Mouse (Mus musculus): ENCODE results near the gene 4930412O13Rik. TPM values are rescaled to one million over a fixed set of nuclear protein-coding genes. Genes with fewer than 3 reads are reported as not detected.

4930412O13Rik gene
- total and polyA plus RNA-seq, 3 experiments = 0.28 TPM; not detected in 2

DNA sequence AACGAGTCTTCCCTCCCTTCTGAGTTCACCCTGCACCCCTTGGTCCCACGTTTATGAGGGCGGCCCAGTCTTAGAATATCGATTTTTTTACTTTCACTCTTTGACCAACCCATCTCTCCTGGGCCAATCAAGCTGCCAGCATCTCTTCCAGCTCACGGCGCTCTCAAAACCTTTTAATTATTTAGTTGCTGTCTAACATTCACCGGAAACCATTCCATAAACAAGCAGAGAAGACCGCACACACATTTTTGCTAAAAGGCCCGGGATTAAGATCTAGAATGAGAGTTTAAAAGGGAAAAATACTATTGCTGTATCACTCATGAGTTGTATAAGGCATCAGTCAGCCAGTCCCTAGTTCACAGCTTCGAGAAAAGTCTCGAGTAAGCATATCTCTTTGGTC is 781 bp upstream of the 4930412O13Rik start:
- H3K4me3 ChIP-seq (ENCODE audit: control insufficient read depth in 1 of 2, insufficient read depth in 1 of 2, low read depth in 2 of 2, low read length in 2 of 2) = peak overlapping the region; percentile 11 to 16; a peak in 1 of 4 replicates
- TF ChIP-seq MAFK (IDR thresholded peaks at IDR 0.05; ENCODE audit: borderline replicate concordance, low read depth, low read length) = no peak
- no peak for TF ChIP-seq HCFC1 (IDR thresholded peaks at IDR 0.05; ENCODE audit: low read depth, low read length)
- no peak for TF ChIP-seq TAL1 (IDR thresholded peaks at IDR 0.05; ENCODE audit: low read length)
- TF ChIP-seq CHD2 (IDR thresholded peaks at IDR 0.05; ENCODE audit: low read length) = no peak
- no peak for TF ChIP-seq TCF12 (IDR thresholded peaks at IDR 0.05; ENCODE audit: low read depth, low read length)
- no peak for TF ChIP-seq ZMIZ1 (IDR thresholded peaks at IDR 0.05; ENCODE audit: low read depth, low read length)
- TF ChIP-seq POLR2AphosphoS2 (IDR thresholded peaks at IDR 0.05; ENCODE audit: low read length) = no peak
- TF ChIP-seq BHLHE40 (IDR thresholded peaks at IDR 0.05; ENCODE audit: borderline replicate concordance, low read depth, low read length) = no peak
- TF ChIP-seq GABPA (IDR thresholded peaks at IDR 0.05; ENCODE audit: low read depth, low read length) = no peak
- TF ChIP-seq USF2 (IDR thresholded peaks at IDR 0.05; ENCODE audit: borderline replicate concordance in 1 of 2, insufficient read depth in 1 of 2, low read depth in 1 of 2, low read length in 2 of 2) = no peak
- TF ChIP-seq RAD21 (IDR thresholded peaks at IDR 0.05; ENCODE audit: low read depth, low read length) = no peak
- TF ChIP-seq E2F4 (IDR thresholded peaks at IDR 0.05; ENCODE audit: borderline replicate concordance, low read depth, low read length) = no peak
- TF ChIP-seq SMC3 (IDR thresholded peaks at IDR 0.05; ENCODE audit: low read depth, low read length) = no peak
- no peak overlapping the region for H3K9ac ChIP-seq (ENCODE audit: control insufficient read depth, low read depth, low read length, poor library complexity, severe bottlenecking)
- no peak for DNase-seq (ENCODE audit: low read depth, low spot score)
- no peak overlapping the region for H3K27ac ChIP-seq (ENCODE audit: control insufficient read depth, low read depth, low read length)
- H3K9me3 ChIP-seq (replicated peaks; ENCODE audit: insufficient read depth, low read length) = no peaks in the 10 kb centered on the region
- no peaks in the 10 kb centered on the region; the same call in 1 of the 2 replicates for H3K79me2 ChIP-seq (ENCODE audit: control insufficient read depth, insufficient read depth, low read length, poor library complexity)
- no peaks in the 10 kb centered on the region for H3K27me3 ChIP-seq (ENCODE audit: control insufficient read depth in 1 of 2, insufficient read depth in 2 of 2, low read length in 2 of 2)
- no peaks in the 10 kb centered on the region for H3K36me3 ChIP-seq (ENCODE audit: control insufficient read depth in 1 of 2, insufficient read depth in 2 of 2, low read length in 2 of 2)
- no peaks in the 10 kb centered on the region; a peak in 1 of 4 replicates for H3K4me1 ChIP-seq (ENCODE audit: control insufficient read depth in 1 of 2, insufficient read depth in 2 of 2, low read length in 2 of 2)

DNA sequence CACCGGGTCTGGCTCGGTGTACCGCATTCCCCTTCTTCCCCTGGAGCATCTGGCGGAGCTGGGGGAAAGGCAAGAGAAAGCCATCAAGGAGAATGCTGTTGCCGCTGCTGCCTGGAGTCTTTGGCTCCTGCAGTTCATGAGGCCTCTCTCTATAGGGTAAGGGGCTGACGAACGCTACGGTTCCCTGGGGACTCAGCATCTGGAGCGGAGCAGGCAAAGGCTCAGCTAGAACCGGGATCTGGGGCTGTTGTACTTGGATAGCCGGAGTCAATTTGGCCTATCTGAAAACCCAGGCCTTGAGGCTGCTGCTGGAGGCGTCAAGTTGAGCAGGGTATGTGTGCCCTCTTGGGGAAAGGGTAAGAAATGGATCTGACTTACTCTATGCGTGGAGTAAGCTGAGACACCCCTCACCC is 565 bp downstream of the 4930412O13Rik start:
- Histone ChIP-seq H3K27ac (ENCODE audit: control insufficient read depth, low read depth, low read length) (no peak overlapping the region), H3K27me3 (ENCODE audit: control insufficient read depth in 1 of 2, insufficient read depth in 2 of 2, low read length in 2 of 2) (no peaks in the 10 kb centered on the region), H3K4me3 (ENCODE audit: control insufficient read depth in 1 of 2, insufficient read depth in 1 of 2, low read depth in 2 of 2, low read length in 2 of 2) (no peak overlapping the region), H3K79me2 (ENCODE audit: control insufficient read depth, insufficient read depth, low read length, poor library complexity) (no peaks in the 10 kb centered on the region; the same call in 1 of the 2 replicates), H3K36me3 (ENCODE audit: control insufficient read depth in 1 of 2, insufficient read depth in 2 of 2, low read length in 2 of 2) (no peaks in the 10 kb centered on the region), H3K9ac (ENCODE audit: control insufficient read depth, low read depth, low read length, poor library complexity, severe bottlenecking) (no peak overlapping the region), H3K9me3 (replicated peaks; ENCODE audit: insufficient read depth, low read length) (no peaks in the 10 kb centered on the region), H3K4me1 (ENCODE audit: control insufficient read depth in 1 of 2, insufficient read depth in 2 of 2, low read length in 2 of 2) (no peaks in the 10 kb centered on the region; a peak in 1 of 4 replicates)
- TF ChIP-seq CHD2 (IDR thresholded peaks at IDR 0.05; ENCODE audit: low read length) (no peak), RAD21 (IDR thresholded peaks at IDR 0.05; ENCODE audit: low read depth, low read length) (no peak), POLR2AphosphoS2 (IDR thresholded peaks at IDR 0.05; ENCODE audit: low read length) (no peak)
- no peak for DNase-seq (ENCODE audit: low read depth, low spot score)

DNA sequence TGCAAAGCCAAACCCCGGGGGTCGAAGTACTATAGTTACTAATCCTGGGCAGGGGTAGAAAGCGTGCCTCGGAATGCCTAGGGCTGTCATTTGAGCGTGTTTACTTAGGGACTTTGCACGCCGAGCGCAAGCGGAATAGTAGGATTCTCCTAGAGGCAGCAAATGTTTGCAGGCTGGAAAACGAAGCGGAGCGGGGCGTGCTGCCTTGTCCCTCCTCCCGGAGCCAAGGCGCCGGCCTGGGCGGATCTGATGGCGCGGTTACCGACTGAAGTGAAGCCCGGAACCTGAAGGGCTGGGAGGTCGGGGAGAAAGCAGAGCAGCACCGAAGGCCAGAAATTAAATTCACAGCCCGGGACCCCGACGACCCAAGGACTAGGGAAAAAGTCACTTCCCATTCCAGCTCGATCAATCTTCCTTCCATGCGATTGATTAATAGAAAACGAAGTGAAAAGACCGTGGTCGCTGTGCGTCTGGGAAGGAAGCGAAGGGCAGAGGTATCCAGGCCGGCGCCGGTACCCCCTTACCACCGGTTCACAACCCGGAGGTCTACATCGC is 1.4 kb downstream of the 4930412O13Rik start:
- no peaks in the 10 kb centered on the region; a peak in 1 of 4 replicates for H3K4me1 ChIP-seq (ENCODE audit: control insufficient read depth in 1 of 2, insufficient read depth in 2 of 2, low read length in 2 of 2)
- H3K9me3 ChIP-seq (replicated peaks; ENCODE audit: insufficient read depth, low read length) = no peaks in the 10 kb centered on the region
- no peak overlapping the region for H3K9ac ChIP-seq (ENCODE audit: control insufficient read depth, low read depth, low read length, poor library complexity, severe bottlenecking)
- H3K79me2 ChIP-seq (ENCODE audit: control insufficient read depth, insufficient read depth, low read length, poor library complexity) = no peaks in the 10 kb centered on the region; the same call in 1 of the 2 replicates
- no peak overlapping the region for H3K4me3 ChIP-seq (ENCODE audit: control insufficient read depth in 1 of 2, insufficient read depth in 1 of 2, low read depth in 2 of 2, low read length in 2 of 2)
- H3K36me3 ChIP-seq (ENCODE audit: control insufficient read depth in 1 of 2, insufficient read depth in 2 of 2, low read length in 2 of 2) = no peaks in the 10 kb centered on the region
- DNase-seq (ENCODE audit: low read depth, low spot score) = no peak
- no peaks in the 10 kb centered on the region for H3K27me3 ChIP-seq (ENCODE audit: control insufficient read depth in 1 of 2, insufficient read depth in 2 of 2, low read length in 2 of 2)
- no peak overlapping the region for H3K27ac ChIP-seq (ENCODE audit: control insufficient read depth, low read depth, low read length)
- TF ChIP-seq MXI1 (IDR thresholded peaks at IDR 0.05; ENCODE audit: low read depth, low read length) = no peak
- TF ChIP-seq USF2 (IDR thresholded peaks at IDR 0.05; ENCODE audit: borderline replicate concordance in 1 of 2, insufficient read depth in 1 of 2, low read depth in 1 of 2, low read length in 2 of 2) = no peak
- no peak for TF ChIP-seq CHD1 (IDR thresholded peaks at IDR 0.05; ENCODE audit: low read depth, low read length)
- TF ChIP-seq RCOR1 (IDR thresholded peaks at IDR 0.05; ENCODE audit: low read depth, low read length) = no peak
- TF ChIP-seq E2F4 (IDR thresholded peaks at IDR 0.05; ENCODE audit: borderline replicate concordance, low read depth, low read length) = no peak
- no peak for TF ChIP-seq TBP (IDR thresholded peaks at IDR 0.05; ENCODE audit: low read depth, low read length)
- TF ChIP-seq POLR2A (IDR thresholded peaks at IDR 0.05; ENCODE audit: control insufficient read depth in 1 of 2, insufficient read depth in 1 of 2, low read depth in 1 of 2, low read length in 2 of 2, poor library complexity in 1 of 2) = no peak
- TF ChIP-seq ZMIZ1 (IDR thresholded peaks at IDR 0.05; ENCODE audit: low read depth, low read length) = no peak
- TF ChIP-seq POLR2AphosphoS2 (IDR thresholded peaks at IDR 0.05; ENCODE audit: low read length) = no peak
- TF ChIP-seq SIN3A (IDR thresholded peaks at IDR 0.05; ENCODE audit: low read length) = no peak
- no peak for TF ChIP-seq GABPA (IDR thresholded peaks at IDR 0.05; ENCODE audit: low read depth, low read length)
- TF ChIP-seq MAZ (IDR thresholded peaks at IDR 0.05; ENCODE audit: low read depth, low read length) = no peak
- no peak for TF ChIP-seq KAT2A (conservative IDR thresholded peaks at IDR 0.05; ENCODE audit: low read depth, low read length)
- no peak for TF ChIP-seq TCF12 (IDR thresholded peaks at IDR 0.05; ENCODE audit: low read depth, low read length)
- TF ChIP-seq ZKSCAN1 (IDR thresholded peaks at IDR 0.05; ENCODE audit: low read depth, low read length) = no peak
- no peak for TF ChIP-seq MYB (IDR thresholded peaks at IDR 0.05; ENCODE audit: low read depth, low read length)
- no peak for TF ChIP-seq CTCF (IDR thresholded peaks at IDR 0.05 in 2 of 3, conservative IDR thresholded peaks at IDR 0.05 in 1 of 3; ENCODE audit: control insufficient read depth in 1 of 3, insufficient read depth in 1 of 3, low read depth in 2 of 3, low read length in 3 of 3, poor library complexity in 1 of 3, severe bottlenecking in 1 of 3)
- no peak for TF ChIP-seq JUND (IDR thresholded peaks at IDR 0.05; ENCODE audit: low read depth, low read length)

Data from MEL (cell line).